Mouse (Mus musculus) liver, postnatal 0 days (tissue): ENCODE measurements around the gene Rnf186.

Experiments used
- CTCF ChIP-seq: sonication (generic); IDR thresholded peaks from 2 replicates; pipeline ENCODE4 v1.5.1; 2016; ENCODE audit warnings: antibody characterized with exemption, low read depth
- EP300 ChIP-seq: IDR thresholded peaks from 2 replicates; pipeline ENCODE4 v1.6.1; 2016; ENCODE audit warnings: antibody characterized with exemption, low read depth, mild to moderate bottlenecking

DNA sequence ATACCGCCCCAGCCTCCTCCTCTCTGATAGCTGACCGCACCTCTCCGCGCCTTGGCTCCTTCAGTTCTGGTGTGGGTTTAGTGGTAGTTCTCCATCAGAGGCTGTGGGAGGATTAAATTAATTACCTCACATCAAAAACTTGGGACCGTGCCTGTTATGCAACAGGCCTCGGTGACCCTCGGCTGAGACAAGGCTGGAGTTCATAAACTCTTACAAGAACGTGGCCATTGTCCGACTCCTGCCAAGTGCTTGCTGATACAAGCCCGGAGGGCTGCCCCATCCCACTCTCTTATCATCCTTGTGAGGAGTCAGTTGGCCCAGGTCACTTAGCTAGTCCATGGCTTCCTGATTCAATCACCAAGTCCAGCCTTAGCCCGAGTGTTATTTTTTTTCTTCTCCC is 46.4 kb downstream of the Rnf186 start:
- TF ChIP-seq EP300: no peak
- no peak for TF ChIP-seq CTCF
